Mouse (Mus musculus) CD4-positive naive resting alpha-beta T cell, adult 57 days (primary cell): ENCODE results near the gene C1qtnf12. TPM values are rescaled to one million over a fixed set of nuclear protein-coding genes. Genes with fewer than 3 reads are reported as not detected.

ENCODE experiments used
- total RNA-seq: library from RNA; stranded (reverse); gene quantifications from one replicate; pipeline ENCODE4 v1.2.4, GENCODE M21; 2023

The C1qtnf12 gene
- total RNA-seq, result 7.0 TPM

GRCm38 (mm10) chr4:155962167-155962971 is at the start of gene C1qtnf12:
C1qtnf12 (plus strand) TSS chr4:155962318.

GRCm38 (mm10) chr4:155943534-155944249 is 18.4 kb upstream of the C1qtnf12 start, which contains the start of gene Ube2j2:
Ube2j2 (plus strand) TSS chr4:155943831.

GRCm38 (mm10) chr4:155992241-155992905 is 30.3 kb downstream of the C1qtnf12 start, which contains the start of the genes B3galt6 and Sdf4:
B3galt6 (minus strand) TSS chr4:155992649.
Sdf4 (plus strand) TSS chr4:155992872.

GRCm38 (mm10) chr4:156013637-156014036 is 51.5 kb downstream of the C1qtnf12 start, which contains the start of gene Tnfrsf4:
Tnfrsf4 (plus strand) TSS chr4:156013843.

Other genes with a start within 250 kb of the C1qtnf12 start
- 1.0 TPM for gene Tmem240, start 227.5 kb upstream of the C1qtnf12 start, total RNA-seq
- gene Atad3a, start 201.2 kb upstream of the C1qtnf12 start, total RNA-seq, result 54.1 TPM
- not detected for gene Vwa1, start 187.6 kb upstream of the C1qtnf12 start, total RNA-seq
- gene Tmem88b, start 176.4 kb upstream of the C1qtnf12 start, total RNA-seq, result not detected
- gene Ankrd65, start 171.9 kb upstream of the C1qtnf12 start, total RNA-seq, result not detected
- 39.3 TPM for gene Mrpl20, start 159.4 kb upstream of the C1qtnf12 start, total RNA-seq
- 235 TPM for gene Ccnl2, start 149.8 kb upstream of the C1qtnf12 start, total RNA-seq
- 99.7 TPM for gene Aurkaip1, start 131.0 kb upstream of the C1qtnf12 start, total RNA-seq
- 8.3 TPM for gene Mxra8, start 122.6 kb upstream of the C1qtnf12 start, total RNA-seq
- 78.7 TPM for gene Dvl1, start 114.9 kb upstream of the C1qtnf12 start, total RNA-seq
- gene Tas1r3, start 99.0 kb upstream of the C1qtnf12 start, total RNA-seq, result 1.6 TPM
- gene Cptp, start 92.9 kb upstream of the C1qtnf12 start, total RNA-seq, result 11.3 TPM
- gene Ints11, start 92.8 kb upstream of the C1qtnf12 start, total RNA-seq, result 68.1 TPM
- 35.7 TPM for gene Pusl1, start 70.5 kb upstream of the C1qtnf12 start, total RNA-seq
- gene Acap3, start 70.5 kb upstream of the C1qtnf12 start, total RNA-seq, result 61.9 TPM
- gene Ube2j2, start 18.5 kb upstream of the C1qtnf12 start, total RNA-seq, result 130 TPM
- gene B3galt6, start 30.3 kb downstream of the C1qtnf12 start, total RNA-seq, result 4.0 TPM
- gene Sdf4, start 30.6 kb downstream of the C1qtnf12 start, total RNA-seq, result 200 TPM
- gene Tnfrsf4, start 51.5 kb downstream of the C1qtnf12 start, total RNA-seq, result 24.3 TPM
- 65.3 TPM for gene Tnfrsf18, start 63.8 kb downstream of the C1qtnf12 start, total RNA-seq
- not detected for gene Ttll10, start 97.1 kb downstream of the C1qtnf12 start, total RNA-seq
- 48.2 TPM for gene 9430015G10Rik, start 147.7 kb downstream of the C1qtnf12 start, total RNA-seq
- gene Rnf223, start 168.2 kb downstream of the C1qtnf12 start, total RNA-seq, result 0.83 TPM
- 6.9 TPM for gene Agrn, start 235.2 kb downstream of the C1qtnf12 start, total RNA-seq
- 12.4 TPM for gene Isg15, start 238.5 kb downstream of the C1qtnf12 start, total RNA-seq
- 7.5 TPM for gene AW011738, start 241.0 kb downstream of the C1qtnf12 start, total RNA-seq